Mouse (Mus musculus) ES-E14 (cell line): Measurements from ENCODE around the gene Ube2d3. TPM values are rescaled to one million over a fixed set of nuclear protein-coding genes. Genes with fewer than 3 reads are reported as not detected.
A peak's percentile ranks its signal among the peaks of the same experiment; 100 is the strongest.
"Not testable (repeated sequence)": the region's sequence is repeated elsewhere in the genome, so short reads cannot be mapped to it uniquely, and the experiment has no call there.

Source experiments
- DNase-seq: peaks from one replicate; pipeline ENCODE4 v3.0.0-alpha.2; 2013; ENCODE audit warnings: low read depth, low spot score
- H3K27ac ChIP-seq: 2 replicates; pipeline ENCODE4 v1.5.1; 2012; ENCODE audit warnings: low read depth, mild to moderate bottlenecking, low read length, moderate library complexity, mixed read lengths; ENCODE audit not compliant: poor library complexity, insufficient read depth, severe bottlenecking
- H3K36me3 ChIP-seq: 2 replicates; pipeline ENCODE4 v1.6.1; 2012; ENCODE audit warnings: mild to moderate bottlenecking, low read length, moderate library complexity, mixed read lengths; ENCODE audit not compliant: control insufficient read depth, poor library complexity, insufficient read depth, severe bottlenecking
- H3K4me1 ChIP-seq, 2 experiments: fragments of 150-350 bp in 1 of 2; sonication (generic) in 1 of 2; 2 replicates each; pipeline ENCODE4 v1.6.1; 2012; ENCODE audit warnings: low read length in 2 of 2, mild to moderate bottlenecking in 1 of 2, mixed read lengths in 1 of 2; ENCODE audit not compliant: control insufficient read depth in 2 of 2, insufficient read depth in 2 of 2, poor library complexity in 1 of 2
- H3K4me3 ChIP-seq, 2 experiments: fragments of 150-350 bp in 1 of 2; sonication (generic) in 1 of 2; 2 replicates each; pipeline ENCODE4 v1.5.1; 2012; ENCODE audit warnings: low read length in 2 of 2, low read depth in 1 of 2, mild to moderate bottlenecking in 1 of 2, mixed read lengths in 1 of 2; ENCODE audit not compliant: insufficient read depth in 1 of 2, poor library complexity in 1 of 2, severe bottlenecking in 1 of 2
- H3K9ac ChIP-seq: 2 replicates; pipeline ENCODE4 v1.6.1; 2012; ENCODE audit warnings: low read depth, mild to moderate bottlenecking, low read length, mixed read lengths; ENCODE audit not compliant: poor library complexity, insufficient read depth, severe bottlenecking
- H3K9me3 ChIP-seq: fragments of 150-350 bp; sonication (generic); 2 replicates; pipeline ENCODE4 v1.6.1; 2012; ENCODE audit warnings: low read depth, mild to moderate bottlenecking, low read length; ENCODE audit not compliant: control insufficient read depth, insufficient read depth
- CHD2 ChIP-seq: IDR thresholded peaks from 2 replicates; pipeline ENCODE4 v1.6.1; 2014; ENCODE audit warnings: mild to moderate bottlenecking, low read depth, low read length, inconsistent platforms
- HCFC1 ChIP-seq: IDR thresholded peaks from 2 replicates; pipeline ENCODE4 v1.6.1; 2012; ENCODE audit warnings: low read length, inconsistent platforms, borderline replicate concordance; ENCODE audit not compliant: insufficient read depth
- MAFK ChIP-seq: IDR thresholded peaks from 2 replicates; pipeline ENCODE4 v1.6.1; 2014; ENCODE audit warnings: mild to moderate bottlenecking, low read depth, low read length, inconsistent platforms; ENCODE audit not compliant: insufficient read depth
- ZC3H11A ChIP-seq: IDR thresholded peaks from 2 replicates; pipeline ENCODE4 v1.6.1; 2012; ENCODE audit warnings: low read depth, mild to moderate bottlenecking, inconsistent platforms, low read length, borderline replicate concordance
- ZNF384 ChIP-seq: IDR thresholded peaks from 2 replicates; pipeline ENCODE4 v1.6.1; 2012; ENCODE audit warnings: low read depth, low read length, inconsistent platforms
- in situ Hi-C, 2 experiments: fragments of 600-800 bp; cut with MboI; formaldehyde crosslinking; loops; one replicate each; pipeline ENCODE4 v1.15.1; 2025; ENCODE audit warnings: low sequenced_read_pairs in 2 of 2, inconsistent platforms in 1 of 2; ENCODE audit not compliant: unreplicated experiment in 2 of 2
- total RNA-seq: library from RNA; depleted of rRNA; stranded (reverse); fragments of 300-350 nt; gene quantifications from 2 replicates; pipeline ENCODE4 v1.2.3, GENCODE M21; 2012

Gene Ube2d3
- total RNA-seq, 1 experiment = 321 TPM

- DNase-seq = no peak
- TF ChIP-seq MAFK (no peak), CHD2 (no peak), ZNF384 (no peak), HCFC1 (no peak), ZC3H11A (no peak)
- Histone ChIP-seq H3K9me3 (no peaks in the 10 kb centered on the region), H3K4me1 (no peaks in the 10 kb centered on the region), H3K27ac (no peak overlapping the region), H3K9ac (no peak overlapping the region), H3K4me3 (no peak overlapping the region), H3K36me3 (no peaks in the 10 kb centered on the region; the same call in 1 of the 2 replicates)
- in situ Hi-C loops = no loop called here
Observed at GRCm38 (mm10) chr3:135489865-135490520, 52.0 kb downstream of the Ube2d3 start.

- H3K4me1 ChIP-seq = no peaks in the 10 kb centered on the region
- no peak for TF ChIP-seq ZNF384
- in situ Hi-C loops = no loop called here
Observed at GRCm38 (mm10) chr3:135491102-135491501, 53.2 kb downstream of the Ube2d3 start.

GRCm38 (mm10) chr3:135493320-135493719 lies 55.4 kb downstream of the Ube2d3 start:
- H3K36me3 ChIP-seq, in situ Hi-C loops, H3K27ac ChIP-seq, H3K9ac ChIP-seq, DNase-seq, H3K9me3 ChIP-seq, H3K4me1 ChIP-seq, H3K4me3 ChIP-seq: not testable (repeated sequence)
- TF ChIP-seq MAFK = 0 out of 2 replicates have a peak, but pooled peaks have one; percentile 29

More at GRCm38 (mm10) chr3:135491102-135491501, 53.2 kb downstream of the Ube2d3 start:
- no peak overlapping the region for H3K4me3 ChIP-seq
- DNase-seq = no peak
- H3K9ac ChIP-seq = no peak overlapping the region
- H3K27ac ChIP-seq = no peak overlapping the region
- H3K36me3 ChIP-seq = no peaks in the 10 kb centered on the region; the same call in 1 of the 2 replicates
- no peaks in the 10 kb centered on the region for H3K9me3 ChIP-seq

GRCm38 (mm10) chr3:135497956-135498355 lies 60.0 kb downstream of the Ube2d3 start:
- H3K27ac ChIP-seq, H3K4me1 ChIP-seq, H3K36me3 ChIP-seq, H3K9ac ChIP-seq, in situ Hi-C loops, H3K9me3 ChIP-seq, H3K4me3 ChIP-seq, DNase-seq: not testable (repeated sequence)

GRCm38 (mm10) chr3:135498891-135499290 lies 60.9 kb downstream of the Ube2d3 start:
- no peaks in the 10 kb centered on the region for H3K9me3 ChIP-seq
- DNase-seq = no peak

More at GRCm38 (mm10) chr3:135498891-135499290, 60.9 kb downstream of the Ube2d3 start:
- H3K36me3 ChIP-seq = no peaks in the 10 kb centered on the region
- in situ Hi-C loops = no loop called here
- no peak overlapping the region for H3K4me3 ChIP-seq
- no peak for TF ChIP-seq MAFK
- TF ChIP-seq CHD2 = no peak
- H3K27ac ChIP-seq = no peak overlapping the region
- no peak overlapping the region for H3K9ac ChIP-seq
- H3K4me1 ChIP-seq = peaks cover 0 to 4% of the 10 kb centered on the region in 2 experiments; a peak in 1 of 4 replicates
